Mouse (Mus musculus) heart, postnatal 0 days (tissue): ENCODE results near the gene Nrg3.

Experiments
- CTCF ChIP-seq: IDR thresholded peaks from 2 replicates; pipeline ENCODE4 v1.5.1; 2016; ENCODE audit warnings: antibody characterized with exemption, control low read depth, low read depth
- EP300 ChIP-seq: IDR thresholded peaks from 2 replicates; pipeline ENCODE4 v1.6.1; 2016; ENCODE audit warnings: antibody characterized with exemption, low read depth

GRCm38 (mm10) chr14:39014126-39014525, 458.8 kb downstream of the Nrg3 start:
- TF ChIP-seq EP300, result no peak
- TF ChIP-seq CTCF, result no peak
